Mouse (Mus musculus): ENCODE results near the gene Plp2.

DNA sequence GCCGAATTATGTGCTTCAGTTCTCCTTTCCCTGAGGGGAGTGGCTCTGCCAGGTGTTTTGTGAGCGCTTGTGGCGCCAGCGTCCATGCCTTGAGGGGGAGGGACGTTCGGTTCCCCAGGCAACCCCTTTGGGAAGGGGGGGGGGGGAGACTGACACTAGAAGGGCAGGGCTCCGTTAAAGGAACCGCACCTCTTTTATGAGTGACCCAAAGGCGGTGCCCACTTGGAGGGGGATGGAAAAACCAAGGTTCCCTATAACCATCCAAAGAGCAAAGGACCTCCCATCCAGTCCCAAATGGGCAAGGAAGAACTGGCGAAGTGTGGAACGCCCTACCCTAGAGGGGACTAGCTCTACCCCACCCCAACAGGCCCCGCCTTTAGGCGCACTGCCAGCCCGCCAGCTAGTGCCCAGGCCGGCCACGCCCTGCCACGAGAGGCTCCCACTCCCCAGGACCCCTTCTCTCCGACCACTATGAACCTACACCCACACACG lies 754 bp downstream of the Plp2 start:
- TF ChIP-seq EP300 (IDR thresholded peaks at IDR 0.05; ENCODE audit: low read depth) (no peak), CTCF (IDR thresholded peaks at IDR 0.05; ENCODE audit: low read depth) (no peak)
